Mouse (Mus musculus) heart, embryonic 11.5 days (tissue): ENCODE data around the gene Foxj2. TPM values are rescaled to one million over a fixed set of nuclear protein-coding genes. Genes with fewer than 3 reads are reported as not detected.

Source experiments
- microRNA-seq: library from miRNA; unstranded; fragments of <30 nt; microRNA quantifications from one replicate; pipeline ENCODE4, GENCODE M21; 2016; ENCODE audit warnings: borderline number of aligned reads
- polyA plus RNA-seq: library from polyadenylated mRNA; unstranded; fragments of >200 nt; fragmentation: Nextera tagmentation; extraction: Ambion mirVana; gene quantifications from 2 replicates; pipeline ENCODE4 v1.2.1, GENCODE M21; 2014

The Foxj2 gene
- polyA plus RNA-seq, 1 experiment from 2014 or later, result 4.9 TPM

Small RNAs within 50 kb of the gene (microRNA-seq; reads per million reads assigned to microRNA genes)
- gene Mir7231, result not detected

Other genes starting within 250 kb of the Foxj2 start
- gene Apobec1, start 217.5 kb upstream of the Foxj2 start, polyA plus RNA-seq, result 0.97 and 2.4 TPM in 2 replicates
- 0.17 and 0.56 TPM in 2 replicates for gene Gdf3, start 209.8 kb upstream of the Foxj2 start, polyA plus RNA-seq
- gene Dppa3, start 193.5 kb upstream of the Foxj2 start, polyA plus RNA-seq, result not detected in 2 replicates
- gene Nanog, start 112.4 kb upstream of the Foxj2 start, polyA plus RNA-seq, result 0.23 and 0.25 TPM in 2 replicates
- 27.5 and 33.2 TPM in 2 replicates for gene Slc2a3, start 18.3 kb upstream of the Foxj2 start, polyA plus RNA-seq
- 1.4 and 1.5 TPM in 2 replicates for gene C3ar1, start 36.2 kb downstream of the Foxj2 start, polyA plus RNA-seq
- 64.4 and 67.8 TPM in 2 replicates for gene Necap1, start 54.6 kb downstream of the Foxj2 start, polyA plus RNA-seq
- 0.14 and 0.43 TPM in 2 replicates for gene Clec4a1, start 101.9 kb downstream of the Foxj2 start, polyA plus RNA-seq
- 0.17 TPM in 1 of 2 replicates, not detected in the other for gene Clec4a3, start 132.6 kb downstream of the Foxj2 start, polyA plus RNA-seq
- gene Clec4a4, start 170.5 kb downstream of the Foxj2 start, polyA plus RNA-seq, result not detected in 2 replicates
- not detected in 2 replicates for gene Clec4b1, start 230.0 kb downstream of the Foxj2 start, polyA plus RNA-seq